Mouse (Mus musculus): ENCODE results near the gene Gdf9. TPM values are rescaled to one million over a fixed set of nuclear protein-coding genes. Genes with fewer than 3 reads are reported as not detected.

The Gdf9 gene
- polyA plus RNA-seq, 1 experiment = 0.97 TPM

DNA sequence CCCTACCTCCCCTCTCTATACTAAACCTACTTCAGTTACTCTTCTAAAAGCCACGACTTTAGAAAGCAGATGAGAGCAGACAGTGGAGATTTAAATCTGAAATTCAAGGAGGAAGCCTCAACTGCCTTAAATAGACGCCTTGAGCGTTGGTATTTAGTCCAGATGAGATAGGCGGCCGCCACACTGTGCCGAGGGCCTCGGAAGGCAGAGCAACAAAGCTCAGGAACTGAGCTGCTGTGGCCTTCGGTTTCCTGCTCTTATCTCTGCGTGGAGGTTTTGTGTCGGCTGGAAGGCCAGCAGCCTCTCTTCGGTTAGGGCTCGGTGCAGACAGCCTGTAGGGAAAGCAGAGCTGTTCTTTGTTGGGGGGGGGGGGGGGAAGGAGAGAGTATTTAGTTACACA is 11.1 kb downstream of the Gdf9 start:
- WGBS = 12% methylated on average over 12 of the region's 12 CpGs
- Histone ChIP-seq H3K4me3 (replicated peaks; ENCODE audit: extremely low read depth, low read depth, low read length) (no peak overlapping the region), H3K4me1 (ENCODE audit: control insufficient read depth, insufficient read depth, low read length) (no peaks in the 10 kb centered on the region)
- no peak for TF ChIP-seq POLR2A (IDR thresholded peaks at IDR 0.05; ENCODE audit: borderline replicate concordance, extremely low read depth, low read depth, low read length)
- no peak for TF ChIP-seq CTCF (IDR thresholded peaks at IDR 0.05; ENCODE audit: insufficient read depth, low read length)
- no peak for DNase-seq

DNA sequence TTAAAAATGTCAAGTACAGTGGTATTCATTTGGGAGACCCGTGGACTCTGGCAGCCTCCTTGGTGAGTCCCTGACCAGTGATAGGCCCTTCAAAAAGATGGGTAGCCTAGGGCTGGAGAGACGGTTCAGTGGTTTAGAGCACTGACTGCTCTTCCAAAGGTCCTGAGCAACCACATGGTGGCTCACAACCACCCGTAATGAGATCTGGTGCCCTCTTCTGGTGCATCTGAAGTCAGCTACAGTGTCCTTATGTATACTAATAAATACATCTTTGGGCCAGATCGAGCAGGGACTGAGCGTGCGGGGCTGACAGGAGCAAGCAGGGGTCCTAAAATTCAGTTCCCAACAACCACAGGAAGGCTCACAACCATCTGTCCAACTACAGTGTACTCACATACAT is 13.0 kb downstream of the Gdf9 start:
- no peak overlapping the region for H3K4me3 ChIP-seq (replicated peaks; ENCODE audit: extremely low read depth, low read depth, low read length)
- no peak for DNase-seq
- TF ChIP-seq CTCF (IDR thresholded peaks at IDR 0.05; ENCODE audit: insufficient read depth, low read length) = peak; percentile 33
- no peak for TF ChIP-seq POLR2A (IDR thresholded peaks at IDR 0.05; ENCODE audit: borderline replicate concordance, extremely low read depth, low read depth, low read length)
- 24% methylated on average over 6 of the region's 6 CpGs for WGBS
- no peaks in the 10 kb centered on the region for H3K4me1 ChIP-seq (ENCODE audit: control insufficient read depth, insufficient read depth, low read length)

DNA sequence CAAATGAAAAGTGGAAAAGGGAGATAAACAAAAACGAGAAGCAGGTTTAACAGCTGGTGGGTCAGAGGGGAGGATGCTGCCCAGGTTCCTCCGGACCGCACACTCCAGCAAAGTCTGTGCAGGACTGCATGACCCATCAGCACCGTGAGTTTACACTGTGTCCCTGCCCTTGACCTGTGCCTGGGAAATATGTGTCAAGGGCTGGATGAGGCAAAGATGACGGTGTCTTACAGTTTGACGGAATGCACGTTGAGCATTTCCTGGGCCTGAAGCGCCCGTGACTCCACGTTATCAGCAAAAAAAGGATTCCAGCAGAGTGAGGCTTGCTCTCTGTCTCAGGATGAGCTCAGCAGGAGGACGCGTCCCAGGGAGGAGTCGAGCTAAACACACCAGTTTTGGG is 14.7 kb downstream of the Gdf9 start:
- no peak for TF ChIP-seq POLR2A (IDR thresholded peaks at IDR 0.05; ENCODE audit: borderline replicate concordance, extremely low read depth, low read depth, low read length)
- no peak for TF ChIP-seq CTCF (IDR thresholded peaks at IDR 0.05; ENCODE audit: insufficient read depth, low read length)
- H3K4me1 ChIP-seq (ENCODE audit: control insufficient read depth, insufficient read depth, low read length) = no peaks in the 10 kb centered on the region
- H3K4me3 ChIP-seq (replicated peaks; ENCODE audit: extremely low read depth, low read depth, low read length) = no peak overlapping the region
- DNase-seq = no peak
- WGBS = 71% methylated on average over 13 of the region's 13 CpGs

DNA sequence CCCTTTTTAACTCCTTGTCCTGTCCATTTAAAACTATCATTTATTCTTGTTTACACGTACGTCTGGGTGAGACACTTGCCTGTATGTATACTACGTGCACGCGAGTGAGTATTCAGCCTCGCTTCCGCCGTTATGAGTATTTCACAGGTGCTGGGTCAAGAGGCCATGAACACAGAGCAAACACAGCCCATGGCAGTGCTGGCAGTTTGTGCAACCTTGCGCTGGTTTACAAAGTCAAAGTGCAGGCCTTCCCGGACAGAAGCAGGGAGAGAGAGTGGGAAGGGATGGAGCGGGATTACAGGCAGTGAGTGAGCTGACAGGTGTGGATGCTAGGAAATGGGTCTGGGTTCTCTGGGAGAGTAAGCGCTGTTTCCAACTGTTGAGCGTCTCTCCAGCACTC is 15.4 kb downstream of the Gdf9 start:
- TF ChIP-seq CTCF (IDR thresholded peaks at IDR 0.05; ENCODE audit: insufficient read depth, low read length) = no peak
- TF ChIP-seq POLR2A (IDR thresholded peaks at IDR 0.05; ENCODE audit: borderline replicate concordance, extremely low read depth, low read depth, low read length) = no peak
- Histone ChIP-seq H3K4me3 (replicated peaks; ENCODE audit: extremely low read depth, low read depth, low read length) (no peak overlapping the region), H3K4me1 (ENCODE audit: control insufficient read depth, insufficient read depth, low read length) (no peaks in the 10 kb centered on the region)
- 69% methylated on average over 13 of the region's 13 CpGs for WGBS
- no peak for DNase-seq

DNA sequence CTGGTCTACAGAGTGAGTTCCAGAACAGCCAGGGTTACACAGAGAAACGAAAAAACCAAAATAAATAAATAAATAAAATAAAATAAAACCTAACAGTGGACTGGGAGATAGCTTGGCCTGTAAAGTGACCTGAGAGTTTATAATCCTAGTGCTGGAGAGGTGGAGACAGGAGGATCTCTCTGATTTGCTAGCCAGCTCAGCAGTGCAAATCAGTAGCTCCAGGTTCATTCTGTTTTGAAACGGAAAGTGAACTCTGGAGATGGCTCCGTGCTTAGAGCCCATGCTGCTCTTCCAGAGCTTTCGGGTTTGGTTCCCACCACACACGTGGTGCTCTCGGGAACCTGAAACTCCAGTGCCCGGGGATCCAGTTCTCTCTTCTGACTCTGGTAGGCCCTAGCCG is 17.2 kb downstream of the Gdf9 start:
- 82% methylated on average over 8 of the region's 8 CpGs for WGBS
- DNase-seq = no peak
- TF ChIP-seq CTCF (IDR thresholded peaks at IDR 0.05; ENCODE audit: insufficient read depth, low read length) = no peak
- TF ChIP-seq POLR2A (IDR thresholded peaks at IDR 0.05; ENCODE audit: borderline replicate concordance, extremely low read depth, low read depth, low read length) = no peak

DNA sequence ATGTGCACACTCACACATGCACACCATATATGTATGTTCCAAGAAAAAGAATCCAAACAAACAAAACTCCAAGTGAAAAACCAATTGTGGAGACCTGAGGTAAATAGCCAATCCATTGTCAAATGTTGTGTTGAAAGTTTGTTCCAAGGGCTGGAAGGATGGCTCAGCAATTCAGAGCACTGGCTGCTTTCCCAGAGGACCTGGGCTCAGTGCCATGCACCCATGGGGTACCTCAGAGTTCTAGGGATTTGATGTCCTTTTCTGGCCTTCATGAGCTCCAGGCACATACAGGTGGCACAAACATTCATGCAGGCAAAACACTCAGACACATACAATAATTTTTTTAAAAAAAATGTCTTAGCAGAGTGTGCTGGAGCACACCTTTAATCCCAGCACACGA is 17.7 kb downstream of the Gdf9 start:
- Histone ChIP-seq H3K4me1 (ENCODE audit: control insufficient read depth, insufficient read depth, low read length) (no peaks in the 10 kb centered on the region), H3K4me3 (replicated peaks; ENCODE audit: extremely low read depth, low read depth, low read length) (no peak overlapping the region)
- no peak for TF ChIP-seq POLR2A (IDR thresholded peaks at IDR 0.05; ENCODE audit: borderline replicate concordance, extremely low read depth, low read depth, low read length)
- TF ChIP-seq CTCF (IDR thresholded peaks at IDR 0.05; ENCODE audit: insufficient read depth, low read length) = no peak
- DNase-seq = no peak
- WGBS = 82% methylated on average over 1 of the region's 1 CpGs

More for the DNA sequence above, 17.2 kb downstream of the Gdf9 start:
- Histone ChIP-seq H3K4me3 (replicated peaks; ENCODE audit: extremely low read depth, low read depth, low read length) (no peak overlapping the region), H3K4me1 (ENCODE audit: control insufficient read depth, insufficient read depth, low read length) (no peaks in the 10 kb centered on the region)

DNA sequence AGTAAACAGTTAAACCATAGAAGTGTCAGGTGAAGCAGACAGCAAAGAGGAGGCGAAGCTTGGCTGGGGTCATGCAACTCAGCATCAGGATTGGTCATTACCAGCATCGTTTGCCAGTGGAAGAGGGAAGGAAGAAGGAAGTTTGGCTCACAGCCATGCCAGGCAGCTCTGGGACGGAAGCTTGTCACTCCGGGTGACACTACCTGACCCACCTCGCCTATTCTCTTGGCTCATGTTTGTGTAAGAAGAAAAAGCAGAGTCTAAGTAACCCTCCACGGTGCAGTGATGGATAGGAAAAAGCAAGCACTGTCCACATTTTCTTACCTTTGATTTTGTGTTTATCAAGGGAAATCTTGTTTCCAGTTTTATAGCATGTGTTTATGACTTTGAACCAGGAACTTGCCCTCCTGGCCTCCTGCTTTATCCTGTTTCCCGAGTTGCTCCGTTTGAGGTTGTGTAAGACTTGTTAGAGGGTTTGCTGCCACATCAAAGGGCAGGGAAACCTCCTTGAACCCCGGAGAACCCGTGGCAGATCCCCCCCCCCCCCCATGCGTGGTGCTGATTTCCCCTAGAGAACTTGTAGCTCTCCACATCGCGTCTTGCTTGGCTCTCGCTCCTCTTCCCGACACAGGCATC is 19.4 kb downstream of the Gdf9 start:
- DNase-seq = no peak
- no peaks in the 10 kb centered on the region for H3K4me1 ChIP-seq (ENCODE audit: control insufficient read depth, insufficient read depth, low read length)
- TF ChIP-seq POLR2A (IDR thresholded peaks at IDR 0.05; ENCODE audit: borderline replicate concordance, extremely low read depth, low read depth, low read length) (no peak), CTCF (IDR thresholded peaks at IDR 0.05; ENCODE audit: insufficient read depth, low read length) (no peak)
- no peak overlapping the region for H3K4me3 ChIP-seq (replicated peaks; ENCODE audit: extremely low read depth, low read depth, low read length)
- 15% methylated on average over 15 of the region's 15 CpGs for WGBS

DNA sequence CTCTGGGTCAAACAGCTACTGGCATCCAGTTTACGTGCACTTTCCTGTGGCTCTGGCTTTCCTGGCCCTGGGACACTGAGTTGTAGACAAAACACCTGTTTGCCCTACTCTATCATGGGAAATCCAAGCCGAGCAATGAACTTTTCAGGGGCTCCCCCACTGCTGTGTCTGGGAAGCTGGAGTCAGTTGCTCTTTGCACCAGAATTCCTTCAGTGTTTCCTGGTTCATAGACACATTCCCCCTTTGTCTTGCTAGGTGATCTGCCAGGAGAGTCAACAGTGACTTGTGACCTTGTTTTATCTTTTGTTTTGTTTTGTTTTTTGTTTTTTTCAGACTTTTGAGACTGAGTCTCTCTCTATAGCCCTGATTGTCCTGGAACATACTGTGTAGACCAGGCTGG is 20.5 kb downstream of the Gdf9 start:
- H3K4me3 ChIP-seq (replicated peaks; ENCODE audit: extremely low read depth, low read depth, low read length) = no peak overlapping the region
- WGBS = 48% methylated on average over 2 of the region's 2 CpGs
- no peak for DNase-seq
- TF ChIP-seq POLR2A (IDR thresholded peaks at IDR 0.05; ENCODE audit: borderline replicate concordance, extremely low read depth, low read depth, low read length) (no peak), CTCF (IDR thresholded peaks at IDR 0.05; ENCODE audit: insufficient read depth, low read length) (no peak)
- no peaks in the 10 kb centered on the region; the same call in 1 of the 2 replicates for H3K4me1 ChIP-seq (ENCODE audit: control insufficient read depth, insufficient read depth, low read length)

DNA sequence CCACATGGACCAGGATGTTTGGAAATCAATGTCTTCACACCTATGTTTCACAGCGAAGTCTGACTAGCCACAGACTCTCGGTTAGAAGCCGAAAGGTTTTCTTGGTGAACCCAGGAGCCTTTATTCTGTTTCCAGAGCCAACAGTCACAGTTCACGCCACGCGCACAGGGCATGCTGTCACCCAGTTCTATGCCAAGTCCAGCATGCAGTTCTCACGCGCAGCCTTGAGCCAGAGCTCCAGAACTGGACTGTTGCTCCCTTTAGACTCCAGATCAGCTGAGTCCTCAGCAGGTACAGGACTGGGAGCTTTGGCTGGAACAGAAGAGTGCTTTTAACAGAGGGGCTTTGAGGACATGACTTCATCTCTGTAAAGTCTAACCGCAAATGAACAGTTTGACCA is 21.6 kb downstream of the Gdf9 start:
- 95% methylated on average over 9 of the region's 9 CpGs for WGBS
- H3K4me1 ChIP-seq (ENCODE audit: control insufficient read depth, insufficient read depth, low read length) = peaks cover under 1% of the 10 kb centered on the region; the same call in 1 of the 2 replicates
- no peak for DNase-seq
- no peak overlapping the region for H3K4me3 ChIP-seq (replicated peaks; ENCODE audit: extremely low read depth, low read depth, low read length)
- no peak for TF ChIP-seq CTCF (IDR thresholded peaks at IDR 0.05; ENCODE audit: insufficient read depth, low read length)
- TF ChIP-seq POLR2A (IDR thresholded peaks at IDR 0.05; ENCODE audit: borderline replicate concordance, extremely low read depth, low read depth, low read length) = no peak

DNA sequence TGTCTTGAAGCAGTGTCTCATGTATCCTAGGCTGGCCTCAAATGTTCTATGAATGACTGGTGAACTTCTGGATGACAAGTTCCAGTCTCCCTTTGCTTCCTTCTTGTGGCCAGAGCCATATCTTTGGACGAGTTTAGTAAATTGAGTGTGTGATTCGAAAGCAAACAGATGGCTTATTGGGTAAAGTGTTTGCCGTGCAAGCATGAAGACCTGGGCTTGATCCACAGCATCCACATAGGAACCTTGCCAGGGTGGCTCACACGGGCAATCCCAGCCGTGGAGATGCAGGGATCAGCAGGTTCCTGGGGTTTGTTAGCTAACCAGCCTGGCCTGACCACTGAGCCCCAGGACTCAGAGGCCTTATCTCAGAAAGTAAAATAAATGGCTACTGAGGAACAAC is 22.2 kb downstream of the Gdf9 start:
- DNase-seq = no peak
- TF ChIP-seq CTCF (IDR thresholded peaks at IDR 0.05; ENCODE audit: insufficient read depth, low read length) (no peak), POLR2A (IDR thresholded peaks at IDR 0.05; ENCODE audit: borderline replicate concordance, extremely low read depth, low read depth, low read length) (no peak)
- Histone ChIP-seq H3K4me3 (replicated peaks; ENCODE audit: extremely low read depth, low read depth, low read length) (no peak overlapping the region), H3K4me1 (ENCODE audit: control insufficient read depth, insufficient read depth, low read length) (peaks cover 2% of the 10 kb centered on the region; the same call in 1 of the 2 replicates)
- WGBS = 74% methylated on average over 5 of the region's 5 CpGs

All from lung, adult 2 months (tissue).